Mouse (Mus musculus) ES-Bruce4 (cell line): ENCODE results near the gene Msantd2. TPM values are rescaled to one million over a fixed set of nuclear protein-coding genes. Genes with fewer than 3 reads are reported as not detected.

Source experiments
- H3K27ac ChIP-seq: 2 replicates; pipeline ENCODE4 v1.5.1; 2012; ENCODE audit warnings: low read length, inconsistent platforms; ENCODE audit not compliant: insufficient read depth
- H3K27me3 ChIP-seq: 2 replicates; pipeline ENCODE4 v1.6.1; 2012; ENCODE audit warnings: mild to moderate bottlenecking, low read length, inconsistent platforms; ENCODE audit not compliant: control insufficient read depth, poor library complexity, insufficient read depth, severe bottlenecking
- H3K36me3 ChIP-seq: 2 replicates; pipeline ENCODE4 v1.6.1; 2012; ENCODE audit warnings: inconsistent platforms, mild to moderate bottlenecking, low read length, moderate library complexity; ENCODE audit not compliant: control insufficient read depth, poor library complexity, insufficient read depth, severe bottlenecking
- H3K4me1 ChIP-seq: one replicate; pipeline ENCODE4 v1.8.1; 2011; ENCODE audit warnings: low read length; ENCODE audit not compliant: control insufficient read depth, insufficient read depth
- H3K4me3 ChIP-seq: 2 replicates; pipeline ENCODE4 v1.5.1; 2011; ENCODE audit warnings: low read depth, mild to moderate bottlenecking, low read length
- H3K9ac ChIP-seq: 2 replicates; pipeline ENCODE4 v1.6.1; 2012; ENCODE audit warnings: low read depth, mild to moderate bottlenecking, inconsistent platforms; ENCODE audit not compliant: poor library complexity, severe bottlenecking
- H3K9me3 ChIP-seq: replicated peaks from 2 replicates; pipeline ENCODE4 v1.6.1; 2012; ENCODE audit warnings: mild to moderate bottlenecking, low read length, inconsistent platforms; ENCODE audit not compliant: control insufficient read depth, poor library complexity, insufficient read depth, severe bottlenecking
- CTCF ChIP-seq: IDR thresholded peaks from one replicate; pipeline ENCODE4 v1.8.1; 2011; ENCODE audit warnings: low read depth, low read length
- EP300 ChIP-seq: IDR thresholded peaks from 2 replicates; pipeline ENCODE4 v1.6.1; 2011; ENCODE audit warnings: low read depth, low read length; ENCODE audit not compliant: insufficient read depth
- POLR2A ChIP-seq: IDR thresholded peaks from one replicate; pipeline ENCODE4 v1.8.1; 2011; ENCODE audit warnings: low read length; ENCODE audit not compliant: insufficient read depth
- polyA plus RNA-seq: library from polyadenylated mRNA; stranded (reverse); fragments of >200 nt; gene quantifications from 2 replicates; pipeline ENCODE4 v1.2.4, GENCODE M21; 2011; ENCODE audit warnings: low read depth; ENCODE audit not compliant: missing spikeins, insufficient read depth, insufficient read length

The Msantd2 gene
- polyA plus RNA-seq, 1 experiment, result 85.6 TPM

DNA sequence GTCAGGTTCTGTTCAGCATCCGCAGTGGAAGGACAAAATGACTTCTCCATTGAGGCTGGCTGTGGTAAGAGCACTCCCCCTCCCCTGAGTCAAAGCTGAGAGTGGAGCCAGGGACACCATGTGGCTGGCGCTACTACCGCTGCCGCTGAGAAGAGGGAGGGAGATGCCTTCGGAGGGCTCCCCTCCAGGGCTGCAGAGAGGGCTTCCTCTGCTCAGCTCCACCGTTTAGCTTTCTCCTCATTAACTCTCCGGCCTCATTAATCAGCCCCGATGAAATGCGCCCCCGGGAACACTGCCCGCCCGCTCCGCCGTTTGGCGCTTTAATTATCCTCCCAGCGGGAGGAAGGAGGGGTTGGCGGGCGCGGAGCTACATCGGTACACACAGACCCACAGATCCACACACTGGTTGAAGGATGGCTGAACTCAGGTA lies 32.6 kb upstream of the Msantd2 start:
- Histone ChIP-seq H3K4me1 (no peaks in the 10 kb centered on the region), H3K9ac (peak overlapping the region; percentile 22; the same call in 1 of the 2 replicates), H3K9me3 (no peaks in the 10 kb centered on the region), H3K27ac (no peak overlapping the region), H3K27me3 (peaks cover 21% of the 10 kb centered on the region), H3K36me3 (no peaks in the 10 kb centered on the region), H3K4me3 (peak overlapping the region; percentile 26)
- TF ChIP-seq EP300, result no peak
- TF ChIP-seq POLR2A, result no peak
- no peak for TF ChIP-seq CTCF

DNA sequence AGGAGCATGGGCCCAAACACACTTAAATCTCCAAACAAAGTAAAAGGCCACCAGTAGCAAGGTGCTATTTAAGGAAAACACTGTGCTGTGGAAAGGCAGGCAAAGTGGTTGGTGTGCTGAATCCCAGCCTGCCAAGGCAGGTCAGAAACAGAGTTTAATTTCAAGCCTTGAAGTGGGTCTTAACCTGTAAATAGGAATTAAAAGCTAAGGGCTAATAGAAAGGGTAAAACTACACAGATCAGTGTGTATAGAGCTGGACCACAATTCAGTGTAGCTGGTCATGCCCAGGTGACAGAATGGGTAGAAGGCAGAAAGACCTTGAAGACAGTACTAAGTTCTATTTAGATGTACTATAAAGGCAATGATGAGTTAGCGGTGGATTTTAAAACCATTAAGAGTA lies 32.0 kb upstream of the Msantd2 start:
- peaks cover 23% of the 10 kb centered on the region for H3K27me3 ChIP-seq
- H3K9ac ChIP-seq, result no peak overlapping the region
- H3K4me1 ChIP-seq, result no peaks in the 10 kb centered on the region
- TF ChIP-seq CTCF (no peak), POLR2A (no peak), EP300 (no peak)
- no peak overlapping the region for H3K27ac ChIP-seq
- H3K4me3 ChIP-seq, result no peak overlapping the region
- H3K9me3 ChIP-seq, result no peaks in the 10 kb centered on the region
- no peaks in the 10 kb centered on the region for H3K36me3 ChIP-seq

DNA sequence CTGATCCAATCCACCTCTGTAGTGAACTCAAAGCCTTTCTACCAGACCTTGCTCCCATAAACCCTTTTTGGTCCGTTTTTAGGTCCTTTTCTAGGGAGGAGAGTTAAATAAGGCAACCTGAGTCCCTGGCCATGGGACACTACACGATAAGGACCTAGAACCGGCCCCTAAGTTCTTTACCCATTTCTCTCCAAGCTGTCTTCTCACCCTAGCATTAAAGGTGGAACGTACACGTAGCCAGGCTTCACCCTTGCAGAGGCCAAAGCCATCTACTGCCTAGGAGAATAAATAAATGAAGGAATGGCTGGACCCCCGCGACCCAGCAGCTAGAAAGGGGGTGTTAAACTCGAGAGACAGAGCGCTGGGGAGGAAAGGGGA lies 29.5 kb upstream of the Msantd2 start:
- H3K4me1 ChIP-seq, result no peaks in the 10 kb centered on the region
- H3K27ac ChIP-seq, result no peak overlapping the region
- H3K9me3 ChIP-seq, result no peaks in the 10 kb centered on the region
- no peaks in the 10 kb centered on the region for H3K36me3 ChIP-seq
- peak overlapping the region; percentile 50 for H3K9ac ChIP-seq
- peak overlapping the region; percentile 63 for H3K4me3 ChIP-seq
- peaks cover 23% of the 10 kb centered on the region for H3K27me3 ChIP-seq
- TF ChIP-seq CTCF, result no peak
- no peak for TF ChIP-seq POLR2A
- TF ChIP-seq EP300, result no peak

DNA sequence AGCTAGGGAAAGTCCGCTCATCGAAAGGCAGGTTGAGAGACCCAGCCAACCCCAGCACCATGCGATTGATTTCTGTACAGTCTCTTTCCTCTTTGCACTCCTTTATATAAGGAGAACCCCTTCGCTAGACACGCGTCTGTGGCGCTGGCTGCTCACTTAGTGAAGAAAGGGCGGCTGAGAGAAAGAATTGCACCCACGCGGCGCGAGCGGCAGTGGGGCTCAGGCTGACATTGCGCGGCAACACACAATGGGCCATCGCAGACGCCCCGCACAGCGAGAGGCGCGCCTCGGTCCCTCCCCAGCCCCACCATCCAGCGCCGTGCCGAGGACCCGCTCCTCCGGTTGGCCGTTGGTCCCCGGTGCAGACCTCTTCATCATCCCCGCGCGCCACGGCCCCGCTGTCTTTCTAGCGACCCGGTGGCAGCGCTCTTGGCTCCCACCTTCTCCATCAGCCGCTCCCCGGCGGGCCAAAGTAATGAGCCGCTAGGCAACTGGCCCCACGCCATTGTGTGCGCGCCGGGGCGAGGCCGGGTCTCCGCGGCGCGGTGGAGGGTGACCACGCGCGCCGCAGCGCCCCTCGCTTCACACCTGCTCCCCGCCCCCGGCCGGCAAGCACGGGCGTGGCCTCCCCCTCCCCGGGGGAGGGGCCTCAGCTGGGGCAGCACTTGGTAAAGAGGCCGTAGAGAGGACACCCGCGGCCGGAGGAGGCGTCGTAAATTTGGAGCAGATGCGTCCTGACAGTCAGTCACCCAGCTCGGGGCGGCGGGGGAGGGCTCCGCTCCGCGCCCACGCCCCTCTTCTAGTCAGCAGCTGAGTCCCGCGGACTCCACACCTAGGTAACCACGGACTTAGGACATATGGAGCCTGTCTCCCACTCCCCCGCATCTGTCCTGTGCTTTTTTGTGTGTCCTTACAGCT lies 28.8 kb upstream of the Msantd2 start:
- H3K4me1 ChIP-seq, result no peaks in the 10 kb centered on the region
- H3K27me3 ChIP-seq, result peaks cover 23% of the 10 kb centered on the region
- TF ChIP-seq POLR2A, result no peak
- TF ChIP-seq CTCF, result no peak
- no peak for TF ChIP-seq EP300
- H3K27ac ChIP-seq, result no peak overlapping the region
- peak overlapping the region; percentile 63 for H3K4me3 ChIP-seq
- peak overlapping the region; percentile 50 for H3K9ac ChIP-seq
- no peaks in the 10 kb centered on the region for H3K36me3 ChIP-seq
- no peaks in the 10 kb centered on the region for H3K9me3 ChIP-seq

DNA sequence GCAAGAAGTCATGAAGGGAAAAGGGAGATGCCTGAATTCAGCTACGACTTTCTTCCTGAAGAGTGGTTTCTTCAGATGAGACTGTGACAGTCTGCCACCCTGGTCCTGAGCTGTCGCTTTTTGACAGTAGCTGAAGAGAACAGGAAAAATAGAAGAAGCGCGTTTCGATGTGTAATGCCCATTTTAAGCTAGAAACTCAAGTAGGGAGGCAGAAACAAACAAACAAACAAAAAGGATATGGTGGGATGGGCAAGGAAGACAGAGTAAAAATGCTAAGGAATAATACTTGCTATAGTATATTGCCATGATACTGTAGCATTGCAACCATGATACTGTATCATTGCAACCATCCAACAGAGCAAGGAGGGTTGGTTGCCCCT lies 28.2 kb upstream of the Msantd2 start:
- TF ChIP-seq CTCF, result no peak
- TF ChIP-seq POLR2A, result no peak
- TF ChIP-seq EP300, result no peak
- H3K9me3 ChIP-seq, result no peaks in the 10 kb centered on the region
- H3K4me3 ChIP-seq, result peak overlapping the region; percentile 16; the same call in 1 of the 2 replicates
- H3K9ac ChIP-seq, result 0 out of 2 replicates have a peak overlapping the region, but pooled peaks have one; percentile 50
- H3K4me1 ChIP-seq, result no peaks in the 10 kb centered on the region
- peaks cover 22% of the 10 kb centered on the region for H3K27me3 ChIP-seq
- no peaks in the 10 kb centered on the region for H3K36me3 ChIP-seq
- no peak overlapping the region for H3K27ac ChIP-seq

DNA sequence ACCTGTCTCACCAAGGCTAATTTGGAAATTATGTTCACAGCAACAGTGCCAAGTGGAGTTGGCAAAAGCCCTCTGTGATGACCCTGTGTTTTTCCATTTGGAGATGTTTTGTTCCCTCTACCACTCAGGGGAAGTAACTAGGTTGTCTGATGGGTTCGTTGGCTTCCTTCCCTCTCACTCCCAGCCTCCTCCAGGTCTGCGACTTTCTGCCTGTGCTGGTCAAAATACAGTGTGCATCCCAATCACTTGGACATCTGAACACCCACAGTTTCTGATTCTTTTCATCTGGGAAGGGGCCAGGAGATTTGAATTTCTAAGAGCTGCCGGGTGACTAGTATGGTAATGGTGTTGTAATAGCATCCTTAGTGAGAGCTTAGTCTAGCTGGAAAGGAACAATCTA lies 27.5 kb upstream of the Msantd2 start:
- H3K27me3 ChIP-seq, result peaks cover 21% of the 10 kb centered on the region
- no peaks in the 10 kb centered on the region for H3K36me3 ChIP-seq
- no peaks in the 10 kb centered on the region for H3K9me3 ChIP-seq
- H3K4me1 ChIP-seq, result no peaks in the 10 kb centered on the region
- no peak overlapping the region for H3K27ac ChIP-seq
- TF ChIP-seq CTCF, result no peak
- TF ChIP-seq POLR2A, result no peak
- no peak for TF ChIP-seq EP300
- H3K4me3 ChIP-seq, result no peak overlapping the region
- H3K9ac ChIP-seq, result no peak overlapping the region
